Mouse (Mus musculus): Measurements from ENCODE around the gene Rbm45.

Rbm45 gene

DNA sequence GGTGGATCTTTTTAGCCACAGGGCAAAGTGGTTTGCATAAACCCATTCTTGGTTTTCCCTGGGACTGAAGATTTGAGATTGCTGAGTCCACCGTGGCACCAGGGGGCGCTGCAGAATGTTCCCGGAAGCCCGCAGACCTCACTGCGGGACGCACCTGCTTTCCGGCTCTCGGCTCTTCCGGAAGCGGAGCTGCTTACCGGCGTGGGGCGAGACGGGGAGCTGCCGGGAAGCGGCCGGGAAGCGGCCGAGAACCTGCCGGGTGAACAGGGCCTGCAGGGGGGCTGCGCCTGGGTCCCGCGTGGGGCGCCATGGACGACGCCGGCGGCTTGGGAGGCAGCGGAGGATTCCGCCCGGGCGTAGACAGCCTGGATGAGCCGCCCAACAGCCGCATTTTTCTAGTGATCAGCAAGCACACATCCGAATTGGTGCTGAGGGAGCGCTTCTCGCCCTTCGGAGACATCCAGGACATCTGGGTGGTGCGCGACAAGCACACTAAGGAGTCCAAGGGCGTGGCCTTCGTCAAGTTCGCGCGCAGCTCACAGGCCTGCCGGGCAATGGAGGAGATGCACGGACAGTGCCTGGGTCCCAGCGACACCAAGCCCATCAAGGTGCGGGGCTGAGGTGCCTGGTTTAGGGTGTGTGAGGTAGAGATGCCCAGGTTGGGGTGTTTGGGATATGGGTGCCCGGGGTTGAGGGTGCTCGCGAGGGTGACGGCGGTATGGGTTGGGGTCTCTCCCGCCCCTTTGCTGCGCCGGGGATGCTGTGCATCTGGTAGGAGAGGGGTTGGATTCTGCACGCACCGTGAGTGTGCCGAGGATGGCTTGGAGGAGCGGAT lies at the start of gene Rbm45:
Rbm45 (plus strand) TSS at position 164 of the 835 bp plus-strand sequence.
- DNase-seq (ENCODE audit: low read depth, low spot score) = peak; percentile 90

DNA sequence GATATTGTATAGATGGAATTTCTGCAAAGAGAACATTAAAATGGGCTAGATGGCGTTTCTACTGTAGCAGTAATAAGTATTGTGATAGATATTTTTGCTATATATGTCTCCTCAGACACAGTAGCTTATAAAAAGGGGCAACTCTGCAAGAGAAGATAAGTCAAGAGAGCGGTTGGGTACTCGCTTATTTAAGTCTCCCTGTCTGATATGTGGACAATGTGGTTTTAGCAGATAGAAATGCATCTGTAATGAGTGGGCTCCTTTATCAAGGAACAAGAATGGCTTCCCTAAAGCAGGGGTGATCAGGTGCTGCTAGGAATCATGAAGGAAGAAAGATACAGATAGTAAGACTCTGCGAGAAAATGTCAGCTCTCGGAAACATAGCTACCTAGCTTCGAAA lies 49.4 kb upstream of the Rbm45 start:
- no peak for DNase-seq (ENCODE audit: low read depth, low spot score)

DNA sequence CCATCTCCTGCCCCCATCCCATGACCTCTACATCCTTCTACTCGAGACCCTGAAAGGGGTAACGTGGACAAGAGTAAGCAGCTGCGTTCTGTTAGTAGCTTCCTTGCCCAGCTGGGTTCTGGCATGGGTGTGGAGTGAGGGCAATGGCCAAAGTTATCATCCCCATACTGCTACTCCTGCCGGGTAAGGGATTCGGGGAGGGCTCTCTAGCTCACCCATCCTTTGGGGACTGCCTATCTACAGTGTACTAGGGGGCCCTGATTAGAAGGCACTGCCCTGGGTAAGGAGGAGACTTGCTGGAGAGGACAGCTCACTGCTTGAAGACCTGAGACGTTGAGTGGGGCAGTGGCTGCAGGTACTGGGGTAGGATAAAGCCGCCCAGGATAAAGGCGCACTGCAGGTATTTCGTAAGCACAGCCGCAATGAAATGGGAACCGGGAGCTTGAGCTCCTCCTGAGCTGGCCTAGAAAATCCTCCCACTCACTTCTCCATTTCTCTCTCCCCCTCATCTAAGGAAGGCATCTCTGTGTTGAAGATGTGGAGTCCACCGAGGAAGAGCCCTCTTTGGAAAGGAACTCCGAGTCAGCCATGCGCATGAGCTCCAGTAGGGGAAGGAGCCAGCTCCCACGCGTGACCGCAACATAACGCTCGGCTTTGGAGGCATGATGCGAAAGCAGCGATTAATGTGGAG lies 46.5 kb upstream of the Rbm45 start:
- no peak for DNase-seq (ENCODE audit: low read depth, low spot score)

DNA sequence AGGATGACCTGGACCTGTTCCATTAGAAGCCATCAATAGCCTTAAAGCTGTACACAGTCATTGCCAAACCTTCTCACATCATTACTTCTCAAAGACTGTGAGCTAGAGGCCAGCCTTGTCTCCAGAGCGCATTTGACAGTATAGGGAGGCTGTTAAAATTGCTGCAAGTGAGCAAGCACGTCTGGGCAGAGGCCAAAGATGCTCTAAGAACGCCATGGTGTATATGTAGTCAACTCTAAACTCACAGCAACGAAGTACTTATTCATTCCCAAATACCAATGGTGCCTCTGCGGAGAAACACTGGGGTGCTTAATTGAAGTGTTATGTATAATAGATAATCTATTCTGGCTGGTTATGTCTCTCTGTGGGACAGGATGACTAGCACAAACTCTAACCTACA lies 45.3 kb upstream of the Rbm45 start:
- DNase-seq (ENCODE audit: low read depth, low spot score) = no peak

DNA sequence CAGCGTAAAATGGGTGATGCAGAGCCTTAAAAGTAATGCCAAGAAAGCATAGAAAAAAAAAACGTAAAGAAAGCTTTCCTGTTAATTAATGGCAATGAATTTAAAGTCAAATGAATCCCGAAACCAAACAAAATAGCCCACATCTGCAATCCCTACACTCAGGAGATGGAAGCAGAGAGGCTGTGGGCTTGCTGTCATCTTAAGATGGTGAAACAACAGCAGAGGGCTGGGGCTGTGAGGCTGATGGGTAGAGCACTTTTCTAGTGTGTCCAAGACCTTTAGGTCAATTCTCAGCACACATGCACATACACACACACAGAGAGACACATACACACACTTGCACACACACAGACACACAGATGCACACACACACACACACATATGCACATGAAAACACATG lies 43.6 kb upstream of the Rbm45 start:
- no peak for DNase-seq (ENCODE audit: low read depth, low spot score)

DNA sequence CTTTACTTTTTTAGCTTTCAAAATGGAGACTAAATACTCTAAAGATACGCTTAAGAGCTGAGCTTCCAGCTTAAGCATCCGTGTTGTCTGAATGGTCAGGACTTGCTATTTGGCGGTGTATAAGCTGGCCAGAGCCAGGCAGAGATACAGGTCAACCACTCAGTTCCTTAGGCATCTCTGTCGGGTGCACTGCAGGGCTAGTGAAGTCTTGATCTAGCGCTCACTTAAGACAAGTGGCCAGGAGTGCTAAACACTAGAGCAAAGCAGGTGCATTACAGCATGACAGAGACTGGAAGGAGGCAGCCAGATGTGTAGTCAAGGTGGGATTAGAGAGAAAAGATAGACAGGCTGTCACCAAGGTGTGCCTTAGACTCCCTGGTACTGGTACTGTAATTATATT lies 39.7 kb upstream of the Rbm45 start:
- no peak for DNase-seq (ENCODE audit: low read depth, low spot score)

DNA sequence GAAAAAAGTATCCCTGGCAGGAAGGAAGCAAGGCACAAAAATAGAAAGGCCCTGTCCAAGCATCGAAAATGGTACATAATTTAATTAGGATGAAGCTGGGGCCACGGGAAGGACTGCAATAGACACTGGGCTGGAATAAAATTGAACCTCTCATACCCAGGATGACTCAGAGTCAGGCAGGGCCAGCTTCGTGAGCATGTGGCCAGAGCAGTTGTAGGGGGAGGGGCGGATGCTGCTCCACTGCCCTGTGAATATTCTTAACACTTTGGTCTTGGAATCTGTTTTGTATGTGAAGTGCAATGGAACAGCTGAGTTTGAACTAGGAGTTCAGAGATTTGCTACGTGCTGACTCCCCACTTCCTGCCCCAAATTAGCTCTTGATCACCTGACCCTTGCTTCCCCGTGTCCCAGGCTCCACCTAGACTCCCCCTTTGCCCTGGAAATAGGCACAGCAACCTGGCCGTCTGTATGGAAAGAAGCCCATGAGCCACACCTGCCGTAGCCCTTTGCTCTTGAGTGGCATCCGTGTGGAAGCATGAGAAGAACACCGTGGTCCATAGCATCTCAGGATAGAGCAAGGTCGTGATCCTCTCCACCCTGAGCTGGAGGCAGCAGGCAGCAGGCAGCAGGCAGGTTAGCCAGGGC lies 37.5 kb upstream of the Rbm45 start:
- DNase-seq (ENCODE audit: low read depth, low spot score) = no peak

DNA sequence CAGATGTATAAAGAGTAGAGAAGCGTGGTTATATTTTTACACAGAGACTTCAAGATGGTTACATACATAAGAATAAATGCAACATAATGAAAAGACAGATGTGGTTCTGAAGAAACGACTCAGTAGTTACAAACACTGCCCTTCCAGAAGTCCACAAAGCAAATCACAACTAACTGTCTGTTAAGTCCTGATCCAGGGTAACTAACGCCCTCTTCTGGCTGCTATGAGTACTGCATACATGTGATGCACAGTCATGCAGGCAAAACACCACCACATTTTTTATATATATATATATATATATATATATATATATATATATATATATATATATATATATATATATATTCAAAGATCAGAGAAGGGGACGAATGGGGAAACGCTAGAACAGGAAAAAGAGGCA lies 35.2 kb upstream of the Rbm45 start:
- no peak for DNase-seq (ENCODE audit: low read depth, low spot score)

DNA sequence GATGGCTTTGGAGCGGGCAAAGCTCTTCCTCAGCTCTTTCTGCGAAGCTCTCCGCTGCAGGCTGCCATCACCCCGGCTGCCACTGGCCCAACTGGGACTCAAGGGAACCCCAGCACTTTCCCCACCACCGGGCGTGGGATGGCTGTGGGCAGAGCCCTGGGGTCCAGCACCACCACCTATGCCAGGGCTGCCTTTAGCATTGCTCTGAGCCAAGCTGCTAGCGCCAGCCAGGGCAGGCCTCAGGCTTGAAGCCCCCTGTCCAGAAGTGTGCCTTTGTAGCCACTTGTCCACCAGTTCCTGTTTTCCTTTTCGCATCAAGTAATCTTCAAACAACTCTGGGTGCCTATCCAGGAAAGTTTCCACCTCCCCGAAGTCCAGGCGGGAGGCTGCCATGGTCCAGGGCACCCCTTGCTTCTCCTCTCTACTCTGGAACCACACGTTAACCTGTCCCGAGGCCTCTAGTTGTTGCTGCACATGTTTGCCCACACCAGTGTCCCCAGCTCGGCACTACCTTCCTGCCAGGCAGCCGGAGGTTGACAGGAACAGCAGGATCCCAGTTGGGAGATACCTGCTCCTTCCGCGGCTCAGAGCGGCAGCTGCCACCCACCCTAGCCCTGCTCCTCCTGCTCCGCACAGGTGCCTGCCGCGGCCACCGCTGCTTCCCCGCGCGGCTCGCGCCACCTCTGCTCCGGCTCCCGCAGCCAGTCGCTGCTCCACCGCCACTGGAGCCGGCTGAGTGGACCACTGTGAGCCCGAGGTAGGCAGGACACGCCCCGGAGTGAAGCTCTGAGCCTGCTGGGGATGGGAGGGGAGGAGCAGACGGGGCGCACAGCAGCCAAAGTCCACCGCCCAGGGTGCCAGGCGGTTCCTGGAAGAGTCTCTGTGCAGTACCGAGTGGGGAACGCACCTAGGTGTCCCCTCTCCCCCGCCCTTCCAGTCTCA lies 31.3 kb upstream of the Rbm45 start, which contains the start of gene Pde11a:
Pde11a (minus strand) TSS at position 560 of the 942 bp plus-strand sequence.
- peak; percentile 5 for DNase-seq (ENCODE audit: low read depth, low spot score)

DNA sequence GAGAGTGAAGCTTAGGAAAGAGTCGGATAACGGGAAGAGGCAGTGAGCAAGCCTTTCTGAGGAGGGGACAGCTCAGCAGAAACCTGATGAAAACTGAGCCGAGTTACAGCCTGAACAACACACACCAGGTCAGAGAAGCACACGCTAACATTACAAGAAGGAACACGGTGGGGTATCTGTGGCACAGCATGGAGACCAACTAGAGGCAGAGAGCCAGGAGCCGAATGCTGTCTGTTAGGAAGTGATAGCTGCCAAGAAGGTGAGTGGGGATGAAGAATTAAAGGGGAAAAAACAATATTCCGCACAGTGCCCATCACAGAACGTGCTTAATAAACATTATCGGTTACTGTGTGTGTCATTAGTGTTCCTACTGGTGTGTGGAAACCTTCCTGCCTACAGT lies 27.6 kb upstream of the Rbm45 start:
- DNase-seq (ENCODE audit: low read depth, low spot score) = no peak

DNA sequence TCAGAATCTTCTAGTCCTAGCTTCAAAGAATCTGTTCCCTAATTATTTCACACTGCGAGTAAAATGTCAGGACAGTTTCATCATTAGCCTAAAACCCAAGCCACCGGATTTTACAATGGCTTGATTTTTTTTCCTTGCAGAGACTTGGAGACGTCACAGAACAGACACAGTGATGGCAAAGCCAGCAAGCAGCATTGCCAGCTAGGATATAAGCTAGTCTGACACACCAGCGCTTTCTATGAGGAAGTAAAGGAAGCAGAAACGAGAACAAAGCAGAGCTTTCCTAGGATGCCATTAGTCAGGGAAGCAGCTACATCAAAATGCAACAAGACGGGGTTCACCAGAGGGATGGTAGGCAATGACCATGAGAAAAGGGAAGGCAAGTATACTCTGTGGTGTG lies 21.9 kb upstream of the Rbm45 start:
- no peak for DNase-seq (ENCODE audit: low read depth, low spot score)

DNA sequence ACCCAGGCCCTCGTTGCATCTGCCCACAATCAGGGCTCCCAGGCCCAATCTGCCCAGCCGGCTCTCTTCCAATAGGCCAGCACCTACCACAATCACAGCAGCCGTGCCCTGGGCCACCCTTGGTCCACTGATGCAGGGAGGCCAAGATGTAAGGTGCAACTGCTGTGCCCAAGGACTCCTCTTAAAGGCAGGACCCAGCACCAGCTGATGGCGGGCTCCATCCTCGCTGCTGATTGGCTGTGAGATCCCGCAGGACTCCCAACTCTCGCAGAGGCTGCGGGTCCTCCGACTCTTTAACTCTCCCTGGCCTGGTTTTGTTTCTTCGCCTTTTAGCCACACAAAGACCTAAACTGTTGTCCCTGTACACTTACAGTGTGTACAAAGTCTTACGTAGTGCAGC lies 9.6 kb upstream of the Rbm45 start, which contains the start of gene Cyct:
Cyct (minus strand) TSS at position 225 of the 400 bp plus-strand sequence.
- DNase-seq (ENCODE audit: low read depth, low spot score) = no peak

DNA sequence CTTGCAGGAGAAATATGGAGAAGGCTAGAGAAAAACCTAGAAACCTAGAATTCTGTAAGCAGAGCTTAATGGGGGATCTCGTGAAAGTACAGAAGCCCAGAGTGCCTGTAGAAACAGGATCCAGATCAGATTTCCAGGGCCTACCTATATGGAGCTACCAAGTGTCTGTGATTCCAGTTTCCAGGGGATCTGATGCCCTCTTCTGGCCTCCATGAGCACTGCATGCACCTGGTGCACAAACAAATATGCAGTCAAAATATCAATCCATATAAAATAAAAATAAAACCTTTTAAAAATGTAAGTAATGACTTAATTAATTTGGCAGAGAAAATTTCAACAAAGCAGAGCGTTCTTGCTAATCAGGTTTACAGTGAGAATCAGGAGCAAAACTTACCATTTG lies 7.7 kb upstream of the Rbm45 start:
- DNase-seq (ENCODE audit: low read depth, low spot score) = no peak

DNA sequence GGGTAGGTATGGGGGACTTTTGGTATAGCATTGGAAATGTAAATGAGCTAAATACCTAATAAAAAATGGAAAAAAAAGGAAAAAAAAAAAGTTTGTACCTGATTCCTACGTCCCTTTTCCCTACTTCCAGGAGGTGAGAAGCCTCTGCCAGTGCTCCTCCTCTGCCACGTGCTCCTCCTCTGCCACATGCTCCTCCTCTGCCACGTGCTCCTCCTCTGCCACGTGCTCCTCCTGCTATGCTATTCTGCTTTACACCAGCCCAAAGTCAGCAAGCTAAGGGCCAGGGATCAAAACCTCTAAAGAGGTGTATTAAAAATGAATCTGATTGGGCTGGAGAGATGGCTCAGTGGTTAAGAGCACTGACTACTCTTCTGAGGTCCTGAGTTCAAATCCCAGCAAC lies 4.0 kb upstream of the Rbm45 start:
- DNase-seq (ENCODE audit: low read depth, low spot score) = no peak

DNA sequence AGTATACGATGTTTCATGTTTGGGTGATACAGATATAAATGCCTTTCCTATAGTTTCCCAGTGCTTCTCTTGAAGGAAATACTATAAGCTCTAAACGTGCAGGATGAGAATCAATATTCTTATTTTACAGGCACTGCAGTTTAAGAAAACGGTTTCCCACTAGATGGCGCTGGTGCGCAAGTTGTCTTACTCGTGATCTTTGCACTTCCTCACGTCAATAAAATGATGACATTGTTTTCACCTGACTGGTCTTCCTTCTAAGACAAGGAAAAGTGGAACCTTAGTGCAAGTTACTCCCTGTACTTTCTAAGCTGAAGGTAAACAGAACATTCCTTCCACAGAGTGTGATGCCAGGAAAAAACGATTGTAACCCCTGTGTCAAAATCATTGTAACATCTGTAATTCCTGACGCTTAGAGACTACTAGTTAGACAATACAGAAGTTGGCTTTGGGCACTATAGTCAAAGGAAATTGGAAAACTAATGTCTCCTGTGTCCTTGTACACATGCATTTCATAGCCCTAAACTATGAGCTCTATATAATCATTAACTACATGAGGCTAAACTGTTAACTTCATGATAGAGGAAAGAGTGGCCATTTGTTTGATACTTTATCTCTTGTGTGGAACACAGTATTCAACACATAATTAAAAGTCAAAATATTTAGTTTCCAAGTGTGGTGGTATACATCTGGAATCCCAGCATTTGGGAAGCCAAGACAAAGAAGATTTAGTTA lies 2.4 kb upstream of the Rbm45 start:
- peak; percentile 82 for DNase-seq (ENCODE audit: low read depth, low spot score)

DNA sequence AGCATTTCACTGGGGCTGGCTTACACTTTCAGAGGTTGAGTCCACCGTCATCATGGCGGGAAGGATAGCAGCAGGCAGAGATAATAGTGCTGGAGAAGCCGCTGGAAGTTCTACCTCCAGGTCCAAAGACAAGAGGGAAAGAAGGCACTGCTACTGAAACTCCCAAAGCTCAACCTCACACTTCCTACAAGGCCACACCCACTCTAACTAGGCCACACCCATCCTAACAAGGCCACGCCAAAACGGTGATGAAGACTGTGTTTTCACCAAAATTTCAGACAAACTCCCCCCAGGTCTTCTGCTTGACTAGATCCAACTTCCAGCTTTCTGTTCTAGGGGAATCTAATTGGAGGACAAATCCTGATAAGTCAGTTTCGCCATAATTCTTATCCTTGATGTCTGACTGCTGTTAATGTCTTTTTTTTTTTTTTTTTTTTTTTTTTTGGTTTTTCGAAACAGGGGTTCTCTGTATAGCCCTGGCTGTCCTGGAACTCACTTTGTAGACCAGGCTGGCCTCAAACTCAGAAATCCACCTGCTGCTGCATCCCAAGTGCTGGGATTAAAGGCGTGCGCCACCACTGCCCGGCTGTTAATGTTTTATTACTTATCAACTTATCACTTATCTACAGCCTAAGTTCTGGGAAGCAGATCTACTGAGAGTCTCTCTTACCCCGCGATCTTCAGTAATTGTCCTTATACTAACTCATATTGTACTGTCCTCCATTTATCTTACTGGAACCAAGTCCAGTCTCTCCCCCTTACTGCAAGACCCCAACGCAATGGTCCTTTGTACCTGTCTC lies 723 bp upstream of the Rbm45 start:
- DNase-seq (ENCODE audit: low read depth, low spot score) = peak; percentile 7

DNA sequence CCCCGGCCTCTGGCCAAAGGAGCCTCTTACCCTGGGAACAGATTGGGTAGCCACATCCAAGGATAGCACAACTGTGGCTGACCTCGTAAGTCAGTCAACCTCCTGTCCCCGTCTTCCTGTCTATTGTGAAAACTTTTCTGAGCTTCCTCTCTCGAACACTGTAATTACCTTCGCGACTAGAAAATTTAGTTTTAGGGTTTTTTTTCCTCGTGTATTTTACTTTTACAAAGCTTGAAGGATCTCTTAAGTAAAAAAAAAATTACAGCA lies 805 bp downstream of the Rbm45 start:
- no peak for DNase-seq (ENCODE audit: low read depth, low spot score)

DNA sequence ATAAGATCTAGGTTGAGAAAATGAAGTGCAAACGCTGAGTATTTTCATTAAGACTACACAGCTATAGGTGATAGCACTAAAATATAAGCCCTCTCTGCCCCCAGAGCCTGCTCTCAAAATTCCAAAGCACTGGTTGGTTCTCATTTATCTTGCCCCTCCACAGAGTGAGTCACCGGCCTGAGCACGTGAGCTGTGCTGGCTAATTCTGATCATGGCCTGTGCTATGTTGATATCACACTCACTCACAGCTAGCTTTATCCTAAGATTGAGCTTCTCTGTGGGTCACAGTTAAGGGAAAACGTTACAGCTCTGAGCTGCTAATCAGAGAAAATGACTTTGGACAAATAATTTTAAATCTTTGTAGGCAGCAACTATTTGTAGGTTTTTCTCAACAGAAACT lies 2.5 kb downstream of the Rbm45 start:
- DNase-seq (ENCODE audit: low read depth, low spot score) = no peak

DNA sequence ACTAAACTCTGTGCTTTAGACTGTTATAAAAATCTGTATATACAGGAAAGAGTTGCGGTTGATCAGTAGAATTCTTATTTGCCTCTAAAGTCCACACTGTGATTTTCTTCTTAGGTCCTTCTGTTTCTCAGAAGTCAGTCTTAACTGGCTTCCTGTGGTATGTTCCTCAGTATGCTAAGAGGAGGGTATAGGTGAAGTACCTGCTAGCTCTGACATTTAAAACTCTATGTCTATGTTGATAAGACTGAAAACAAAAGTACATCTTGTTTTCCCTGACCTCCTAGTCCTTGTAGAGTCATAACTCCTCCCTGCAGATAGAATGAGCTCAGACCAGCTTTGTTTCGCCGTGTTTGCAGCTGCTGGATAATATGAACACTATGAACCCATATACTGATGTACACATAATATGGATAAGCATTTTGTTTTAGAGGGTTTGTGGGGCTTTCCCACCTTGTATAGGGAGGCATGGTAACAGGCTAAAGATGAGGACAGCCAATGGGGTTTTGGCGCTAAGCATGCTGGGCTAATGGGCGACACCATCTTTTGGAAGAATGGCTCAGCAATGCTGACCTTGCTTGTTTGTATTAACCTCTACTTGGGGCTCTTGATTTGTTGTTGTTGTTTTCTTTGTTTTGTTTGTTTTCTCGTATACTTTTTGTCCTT lies 4.9 kb downstream of the Rbm45 start:
- DNase-seq (ENCODE audit: low read depth, low spot score) = no peak

DNA sequence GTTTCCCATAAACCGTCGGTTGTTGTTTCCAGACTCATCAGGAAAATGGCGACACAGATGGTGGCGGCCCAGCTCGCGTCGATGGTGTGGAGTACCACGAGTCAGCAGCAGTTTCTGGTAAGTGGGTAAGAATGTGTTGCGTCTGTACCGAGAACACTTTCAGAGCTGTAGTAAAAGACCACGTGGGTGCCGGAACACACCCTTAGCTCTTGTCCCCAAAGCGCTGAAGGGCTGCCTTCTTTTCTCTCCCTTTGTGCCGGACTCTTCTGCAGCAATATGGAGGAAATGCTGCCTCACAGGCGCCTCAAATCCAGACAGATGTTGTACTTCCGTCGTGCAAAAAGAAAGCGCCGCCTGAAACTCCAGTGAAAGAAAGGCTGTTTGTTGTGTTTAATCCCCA lies 8.9 kb downstream of the Rbm45 start:
- DNase-seq (ENCODE audit: low read depth, low spot score) = no peak
